Mouse (Mus musculus) urinary bladder, postnatal 14 days (tissue): ENCODE data around the gene Col4a4.

Experiments used
- DNase-seq: peaks from one replicate; pipeline ENCODE4 v3.0.0; 2021; ENCODE audit warnings: low spot score

Gene Col4a4

DNA sequence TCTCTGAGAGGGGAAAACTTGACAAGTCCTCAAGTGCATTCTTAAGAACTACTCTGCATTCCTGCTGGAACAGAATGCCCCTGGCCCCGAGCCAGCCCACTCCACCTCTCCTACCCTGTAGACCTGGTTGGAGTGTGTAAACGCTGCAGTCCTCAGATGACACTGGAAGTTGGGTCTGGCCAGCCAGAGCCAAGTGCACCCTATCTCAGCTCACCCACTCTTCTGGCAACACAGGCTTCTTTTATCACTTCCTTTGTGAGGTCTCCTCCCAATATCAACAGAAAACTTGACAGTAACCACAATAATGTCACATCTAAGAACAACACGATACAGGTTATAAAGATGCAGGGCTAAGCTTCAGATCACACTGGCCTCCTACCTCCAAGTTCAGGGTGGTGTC lies 8.7 kb downstream of the Col4a4 start:
- peak; percentile 64 for DNase-seq

DNA sequence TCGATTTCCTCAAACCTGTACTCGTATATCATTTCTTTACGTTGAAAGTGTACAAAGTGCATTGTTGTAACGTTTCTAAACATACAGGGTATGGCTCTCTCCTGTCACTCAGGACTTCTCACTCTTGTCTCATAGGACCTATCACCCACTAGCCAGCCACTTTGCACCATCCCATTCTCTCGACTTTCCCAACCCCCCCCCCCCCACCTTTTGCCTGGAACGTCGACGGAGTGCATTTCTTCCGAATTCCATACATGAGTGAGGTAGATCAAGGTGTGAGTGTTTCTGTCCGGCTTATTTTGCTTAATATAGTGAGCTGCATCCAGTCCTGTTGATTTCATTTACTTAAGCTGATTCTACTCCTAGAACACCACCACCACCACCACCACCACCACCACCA lies 9.3 kb downstream of the Col4a4 start:
- no peak for DNase-seq

DNA sequence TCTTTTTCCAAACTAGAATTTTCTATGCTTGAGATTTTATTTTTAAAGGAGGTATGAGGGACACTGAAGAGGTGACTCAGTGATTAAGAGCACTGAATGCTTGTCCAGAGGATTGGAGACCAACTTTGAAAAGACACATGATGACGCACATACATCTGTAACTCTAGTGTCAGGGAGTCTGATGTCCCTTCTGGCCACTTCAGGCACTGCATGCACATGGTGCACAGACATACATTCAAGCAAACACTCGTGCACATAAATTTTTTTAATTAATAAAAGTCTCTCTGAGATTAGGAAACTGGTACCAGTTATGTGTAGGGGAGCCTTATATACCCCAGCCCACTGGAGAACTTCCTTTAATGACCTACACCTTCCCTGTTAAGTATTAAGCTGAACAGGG lies 10.5 kb downstream of the Col4a4 start:
- no peak for DNase-seq

DNA sequence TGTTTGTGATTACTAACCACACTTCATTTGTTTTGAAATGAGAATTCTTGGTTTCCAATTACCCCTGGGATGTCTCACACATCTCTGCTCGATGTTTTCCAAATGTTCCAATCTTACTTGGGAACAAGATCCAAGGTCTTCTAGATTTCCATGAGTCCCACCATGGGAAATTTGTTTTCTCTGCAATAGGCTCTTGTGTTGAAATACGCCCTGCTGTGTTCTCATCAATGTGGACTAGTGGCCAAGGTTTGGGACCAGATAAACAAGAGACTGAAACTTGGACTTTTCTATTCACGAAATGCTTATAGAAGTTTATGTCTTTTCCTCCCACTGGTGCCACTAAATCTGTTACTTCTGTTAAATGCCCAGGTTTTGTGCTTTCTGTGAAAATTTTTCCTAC lies 11.0 kb downstream of the Col4a4 start:
- no peak for DNase-seq

DNA sequence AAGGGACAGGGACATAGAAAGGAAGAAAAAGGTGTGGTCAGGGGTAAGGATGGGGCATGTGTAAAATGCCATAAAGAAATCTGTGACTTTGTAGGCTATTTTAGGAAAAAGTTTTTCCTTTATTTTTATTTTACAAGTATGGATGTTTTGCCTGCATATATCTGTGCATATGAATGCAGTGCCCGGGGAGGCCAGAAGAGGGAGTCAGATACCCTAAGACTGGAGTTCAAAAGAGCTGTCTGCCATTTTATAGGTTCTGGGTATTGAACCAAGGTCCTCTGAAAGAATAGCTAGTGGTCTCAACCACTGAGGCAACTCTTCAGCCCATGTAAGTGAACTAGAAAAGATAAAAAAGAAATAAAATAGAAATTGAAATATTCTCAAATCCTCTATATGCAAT lies 14.9 kb downstream of the Col4a4 start:
- DNase-seq, result no peak

DNA sequence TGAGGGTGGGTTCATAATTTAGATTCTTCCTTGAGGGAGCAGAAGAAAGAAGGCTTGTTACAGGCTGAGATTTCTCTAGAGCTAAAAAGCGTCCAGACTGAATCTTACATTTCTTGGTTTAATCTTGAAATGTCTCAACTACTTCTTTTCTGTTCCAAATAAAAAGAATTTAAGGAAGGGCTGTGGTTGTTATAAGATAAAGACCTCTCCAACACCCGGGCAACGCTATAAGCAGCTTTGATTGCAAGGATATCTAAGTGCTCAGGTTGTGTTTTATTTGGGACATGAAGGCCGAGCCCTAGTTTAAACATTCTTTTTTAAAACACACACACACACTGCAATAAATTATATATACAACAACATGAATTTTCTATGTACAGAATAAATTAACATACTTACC lies 17.2 kb downstream of the Col4a4 start:
- no peak for DNase-seq

DNA sequence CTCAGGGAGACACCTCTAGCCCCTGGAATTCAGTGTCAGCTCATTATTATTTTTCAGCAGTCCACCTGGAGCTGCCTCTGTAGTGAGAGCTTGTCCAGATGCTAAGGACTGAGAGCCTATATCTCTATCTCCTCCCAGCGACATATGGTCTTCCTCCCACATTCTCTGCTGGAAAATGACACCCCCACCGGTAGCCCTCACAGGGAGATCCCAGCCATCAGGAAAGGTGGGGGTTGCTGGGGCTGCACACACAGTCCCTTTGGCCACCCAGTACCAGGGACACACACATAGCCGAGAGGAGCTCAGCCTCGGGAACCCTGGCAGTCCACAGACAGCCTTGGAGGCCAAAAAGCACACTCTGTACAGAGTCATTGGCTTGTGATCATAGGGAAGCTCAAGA lies 26.4 kb downstream of the Col4a4 start:
- DNase-seq, result no peak

DNA sequence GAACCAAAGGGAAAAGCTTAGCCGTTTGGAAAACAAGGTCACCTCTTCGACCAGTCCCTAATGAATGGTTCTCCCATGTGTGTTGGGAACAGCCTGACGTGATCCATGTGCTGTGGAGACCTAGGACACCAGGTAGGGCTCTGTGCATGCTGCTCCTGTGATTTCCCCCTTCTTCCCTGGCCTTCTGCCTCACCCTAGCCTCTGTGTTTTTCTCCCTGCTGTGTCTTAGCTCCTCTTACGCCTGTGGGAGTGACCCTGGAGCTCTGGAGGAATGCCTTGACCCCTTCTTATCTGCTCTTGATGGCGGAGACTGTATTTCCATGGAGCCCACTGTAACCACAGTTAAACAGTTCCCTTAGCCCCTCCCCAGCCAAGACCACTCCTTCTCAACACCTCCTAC lies 31.8 kb downstream of the Col4a4 start:
- no peak for DNase-seq

DNA sequence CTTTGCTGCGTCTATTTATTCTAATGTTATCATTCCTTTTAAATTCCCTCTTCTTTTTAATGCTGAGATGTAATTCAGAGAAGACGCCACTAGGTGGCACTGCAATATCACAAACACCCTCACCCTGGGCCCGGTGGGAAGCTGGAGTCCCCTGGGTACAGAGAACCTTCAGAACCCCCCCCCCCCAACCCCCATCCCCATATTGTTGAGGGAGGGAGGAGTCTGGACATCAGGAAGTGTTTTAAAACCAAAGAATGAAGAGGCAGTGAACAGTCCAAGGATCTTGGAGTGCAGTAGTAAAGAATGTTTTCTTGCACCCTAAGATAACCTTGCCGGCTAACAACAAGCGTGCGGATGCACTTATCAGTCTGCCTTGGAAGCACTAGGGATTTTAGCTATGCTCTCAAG lies 32.2 kb downstream of the Col4a4 start:
- DNase-seq, result no peak

DNA sequence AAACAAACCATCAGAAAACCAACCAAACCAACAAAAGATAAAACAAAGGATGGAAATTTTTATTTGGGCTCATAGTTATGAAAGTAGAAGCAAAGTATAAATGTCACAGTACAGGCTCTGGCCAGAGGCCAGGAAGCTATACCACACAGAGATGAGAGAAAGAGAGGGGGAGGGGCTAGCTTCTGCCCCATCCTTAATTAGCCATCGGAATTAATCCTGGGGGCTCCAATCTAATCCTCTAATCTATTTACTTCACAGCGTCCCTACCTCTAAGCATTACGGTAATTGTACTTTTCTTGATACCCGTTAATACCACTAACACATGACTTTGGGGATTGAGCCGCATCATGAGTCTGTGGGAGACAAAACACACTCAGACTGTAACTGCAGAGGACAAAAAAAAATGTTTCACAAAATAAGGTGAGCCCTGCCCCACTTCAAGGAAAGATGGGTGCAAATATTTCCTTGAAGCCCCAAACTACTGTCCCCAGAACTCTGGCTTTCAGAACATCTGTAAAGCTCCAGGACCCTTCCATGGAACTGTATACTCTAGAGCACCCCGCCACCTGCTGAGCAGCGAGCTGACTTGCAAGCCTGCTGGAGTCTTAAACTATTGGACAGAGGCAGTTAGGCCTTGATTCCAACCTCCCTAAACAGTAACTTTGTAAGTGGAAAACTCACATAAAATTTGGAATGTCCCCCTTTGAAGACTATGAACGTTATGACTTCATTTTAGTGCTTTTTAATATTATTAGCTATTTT lies 41.3 kb downstream of the Col4a4 start:
- DNase-seq, result no peak

DNA sequence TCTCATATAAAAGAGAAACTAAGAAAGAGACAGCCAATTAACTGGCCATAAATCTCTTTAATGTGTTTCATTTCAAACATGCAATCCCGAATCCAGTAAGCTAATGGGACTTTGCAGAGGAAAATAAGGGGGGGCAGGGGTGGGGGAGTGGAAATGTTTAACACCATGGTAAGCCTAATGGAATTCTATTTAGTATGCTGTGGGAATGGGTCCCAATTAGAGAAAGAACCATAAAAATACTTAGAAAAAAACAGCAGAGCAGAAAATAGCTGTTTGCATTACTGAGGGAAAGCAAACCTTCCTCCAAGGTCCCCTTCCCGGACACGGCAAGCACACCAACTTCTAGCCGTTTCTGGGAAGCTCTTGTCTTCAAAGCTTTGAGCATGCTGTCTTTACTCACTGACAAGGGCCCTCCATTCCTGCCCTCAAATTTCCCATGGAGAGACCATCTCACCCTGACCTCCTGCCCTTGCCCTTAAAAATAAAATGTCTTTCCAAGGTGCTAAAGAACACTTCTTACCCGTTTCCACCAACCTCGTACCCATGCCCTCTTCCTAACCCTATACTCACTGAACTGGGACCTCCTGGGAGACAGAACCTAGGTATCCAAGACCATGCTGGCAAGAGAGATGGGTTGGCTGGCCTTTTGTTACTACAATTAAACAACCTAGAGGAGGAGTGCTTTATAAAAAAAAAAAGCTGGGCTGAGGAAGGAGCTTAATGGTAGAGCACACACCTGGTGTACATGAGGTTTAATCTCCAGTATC lies 42.0 kb downstream of the Col4a4 start:
- no peak for DNase-seq

DNA sequence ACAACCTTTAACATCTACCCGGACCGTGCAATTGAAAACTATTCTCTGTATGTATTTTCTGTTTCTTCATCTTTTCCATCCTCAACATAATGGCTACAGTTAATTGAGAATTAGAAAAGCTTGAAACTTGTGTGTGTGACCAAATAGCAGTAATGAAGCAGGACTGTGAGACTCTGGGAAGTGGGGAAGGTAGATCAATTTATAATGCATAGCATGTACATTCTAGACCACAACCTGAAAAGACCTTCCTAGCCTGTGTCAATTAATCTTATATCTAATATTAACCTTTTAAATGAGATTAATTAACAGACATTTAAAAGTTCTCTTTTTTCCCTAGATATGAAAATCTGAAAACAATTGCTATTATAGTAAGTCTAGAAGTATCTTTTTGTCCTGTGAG lies 42.7 kb downstream of the Col4a4 start:
- no peak for DNase-seq

DNA sequence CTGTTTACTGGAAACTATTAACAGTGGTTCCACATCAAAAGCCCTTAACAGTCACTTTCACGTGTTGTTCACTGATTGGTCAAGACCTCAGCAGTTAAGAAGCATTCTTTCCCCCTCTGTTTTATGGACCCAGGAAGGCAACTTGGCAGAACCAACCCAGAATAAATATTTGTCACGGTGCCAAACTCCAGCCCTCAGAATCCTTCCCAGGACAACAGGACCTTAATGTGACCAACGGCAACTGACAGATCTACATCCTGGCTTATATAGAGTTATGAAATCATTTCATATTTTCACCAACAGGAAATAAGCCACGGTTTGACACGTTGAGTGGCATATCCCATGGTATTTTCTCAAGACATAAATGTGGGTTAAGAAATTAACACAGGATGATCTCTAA lies 46.6 kb downstream of the Col4a4 start:
- DNase-seq, result no peak

DNA sequence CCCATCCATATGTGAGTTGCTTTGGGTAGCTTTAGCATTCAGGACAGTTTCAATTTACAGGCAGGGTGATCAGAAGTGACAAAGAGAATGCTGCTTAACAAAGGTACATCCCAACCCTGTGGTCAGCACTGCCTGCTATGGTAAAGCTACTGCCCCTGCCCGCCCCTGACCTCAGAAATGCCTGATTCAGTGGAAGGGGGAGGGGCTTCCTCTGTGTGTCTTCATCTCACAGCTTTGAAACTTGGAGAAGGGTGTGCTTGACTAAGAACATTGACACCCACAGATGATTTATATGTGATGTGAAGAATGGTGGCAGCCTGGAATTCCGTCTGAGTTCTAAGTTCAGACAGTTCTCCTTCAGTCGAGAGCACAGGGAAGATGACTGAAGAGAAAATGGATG lies 48.8 kb downstream of the Col4a4 start:
- no peak for DNase-seq

DNA sequence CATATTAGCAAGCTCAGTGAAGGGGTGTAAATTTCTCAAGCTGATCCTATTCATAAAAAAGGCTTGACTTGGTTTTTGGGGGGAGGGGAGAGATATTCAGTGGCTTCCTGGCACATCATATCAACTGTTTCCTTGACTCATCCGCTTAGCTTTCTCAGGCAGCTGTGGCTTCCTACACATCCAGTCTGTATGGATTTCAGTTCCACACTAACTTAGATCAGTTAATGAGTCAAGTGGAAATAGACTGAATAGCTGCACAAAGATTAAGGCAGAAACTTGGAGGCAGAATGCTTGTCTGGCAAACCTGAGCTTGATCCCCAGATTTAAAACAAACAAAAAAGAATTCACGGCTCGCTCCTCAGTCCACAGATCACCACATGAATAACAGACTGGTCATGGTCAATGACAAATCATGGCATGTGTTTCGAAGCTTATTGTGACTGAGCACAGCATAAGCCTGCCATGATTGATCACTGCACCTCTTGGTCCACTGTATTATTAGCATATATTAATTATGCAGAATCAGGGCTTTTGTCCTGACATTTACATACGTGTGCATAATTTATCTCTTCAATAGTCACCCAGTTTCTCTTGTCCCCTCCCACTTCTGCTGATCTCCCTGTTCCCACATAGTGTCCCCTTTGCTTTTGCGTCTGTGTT lies 50.0 kb downstream of the Col4a4 start:
- no peak for DNase-seq

DNA sequence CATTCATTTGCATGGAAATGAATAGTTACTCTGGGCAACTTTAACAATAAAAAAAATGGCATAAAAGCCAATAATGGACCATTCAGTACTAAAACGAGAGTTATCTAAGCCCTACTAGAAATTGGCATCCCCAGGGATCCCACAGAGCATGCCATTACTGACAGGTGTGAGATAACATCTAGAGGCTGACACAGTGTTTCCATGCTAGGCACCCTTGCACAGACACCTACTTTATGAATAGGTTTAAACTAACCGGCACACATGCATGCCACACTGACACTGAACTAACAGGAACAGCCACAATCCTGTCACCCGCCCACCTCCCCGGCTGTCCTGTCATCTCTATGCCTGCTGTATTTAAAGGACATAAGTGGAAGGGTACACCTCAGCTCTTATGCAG lies 58.7 kb downstream of the Col4a4 start:
- no peak for DNase-seq

DNA sequence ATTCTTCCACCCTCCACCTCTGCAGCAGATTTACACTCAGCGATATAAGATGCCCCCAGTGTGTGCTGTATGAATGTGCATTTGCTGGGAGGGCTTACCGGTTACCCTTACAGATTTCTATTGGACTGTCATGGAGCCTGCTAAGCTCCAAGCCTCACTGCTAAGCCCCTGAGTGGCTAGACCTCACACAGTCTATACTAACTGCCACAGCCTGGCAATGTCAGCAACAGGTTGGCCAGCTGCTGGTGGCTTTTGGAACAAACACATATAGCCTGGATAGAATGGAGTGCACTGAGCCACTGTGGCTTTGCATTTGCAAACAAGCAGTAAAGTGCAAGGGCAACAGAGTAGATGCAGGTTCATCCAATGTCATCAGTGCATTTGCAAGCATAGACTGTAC lies 94.7 kb downstream of the Col4a4 start:
- no peak for DNase-seq

DNA sequence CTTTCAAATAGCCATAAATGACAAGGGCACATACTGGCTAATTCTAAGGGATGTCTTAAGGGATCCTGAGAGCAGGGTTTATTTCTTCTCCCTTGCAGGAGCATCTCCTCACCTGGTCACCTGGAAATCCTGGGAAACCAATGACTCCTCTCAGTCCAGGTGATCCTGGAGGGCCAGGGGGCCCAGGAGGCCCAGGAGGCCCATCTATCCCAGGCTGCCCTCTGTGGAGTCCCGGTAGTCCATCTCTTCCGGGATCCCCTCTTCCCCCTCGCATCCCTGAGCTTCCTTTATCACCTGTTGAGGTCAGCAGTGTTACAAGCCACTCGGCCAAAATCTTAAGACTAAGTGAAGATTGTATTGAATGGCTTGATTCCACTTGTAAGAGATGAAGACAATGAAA lies 100.3 kb downstream of the Col4a4 start:
- no peak for DNase-seq

DNA sequence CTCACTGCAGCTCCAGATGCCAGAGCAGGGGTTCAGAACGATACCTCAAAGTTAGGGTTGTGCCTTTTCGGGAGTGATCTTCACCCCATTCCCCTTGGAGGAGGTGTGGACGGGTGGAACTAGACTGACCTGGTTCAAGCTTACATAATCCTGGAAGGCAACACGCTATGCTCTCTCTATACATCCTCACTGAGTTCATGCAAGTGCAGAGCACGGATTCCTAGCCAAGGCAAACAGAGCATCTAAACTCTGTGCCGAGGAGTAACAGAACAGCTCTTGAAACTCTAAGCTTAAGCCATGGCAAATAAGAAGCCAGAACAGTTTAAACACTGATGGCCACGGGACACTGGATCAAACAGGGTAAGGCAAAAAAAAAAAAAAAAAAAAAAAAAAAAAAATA lies 104.3 kb downstream of the Col4a4 start:
- no peak for DNase-seq

DNA sequence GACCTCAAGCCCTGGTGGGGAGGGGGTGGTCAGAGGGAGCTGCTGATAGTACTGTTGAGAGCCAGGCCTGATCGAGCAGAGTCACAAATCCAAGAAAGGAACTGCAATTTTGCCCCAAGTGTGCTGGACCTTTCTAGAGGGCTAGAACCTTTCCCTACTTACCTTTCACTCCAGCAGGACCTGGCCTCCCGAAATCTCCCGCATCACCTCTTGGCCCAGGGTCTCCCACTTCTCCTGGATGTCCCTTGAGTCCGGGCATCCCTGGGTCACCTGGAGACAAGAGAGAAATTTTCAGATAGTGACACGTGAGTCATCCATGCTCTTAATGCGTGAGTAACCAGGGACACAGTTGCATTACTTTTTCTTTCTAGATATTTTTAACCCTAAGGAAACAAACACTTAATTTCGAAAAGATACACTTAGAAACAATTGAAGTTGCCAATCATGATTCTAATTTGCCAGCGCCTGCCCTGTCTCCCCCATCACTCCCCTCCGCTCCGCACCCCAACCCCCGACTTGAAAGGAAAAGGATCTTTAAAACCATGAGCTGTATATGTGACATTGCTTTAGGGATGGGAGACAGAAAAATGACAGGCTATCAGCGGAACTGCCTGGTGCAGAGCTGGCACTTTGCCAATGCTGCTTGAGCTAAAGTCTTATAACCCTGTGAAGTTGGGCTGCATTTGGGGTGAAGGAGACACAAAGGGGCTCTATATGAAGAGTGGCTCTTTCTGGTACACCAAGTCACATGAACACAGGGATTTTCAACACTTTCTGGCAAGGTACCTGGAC lies 106.8 kb downstream of the Col4a4 start:
- DNase-seq, result no peak

DNA sequence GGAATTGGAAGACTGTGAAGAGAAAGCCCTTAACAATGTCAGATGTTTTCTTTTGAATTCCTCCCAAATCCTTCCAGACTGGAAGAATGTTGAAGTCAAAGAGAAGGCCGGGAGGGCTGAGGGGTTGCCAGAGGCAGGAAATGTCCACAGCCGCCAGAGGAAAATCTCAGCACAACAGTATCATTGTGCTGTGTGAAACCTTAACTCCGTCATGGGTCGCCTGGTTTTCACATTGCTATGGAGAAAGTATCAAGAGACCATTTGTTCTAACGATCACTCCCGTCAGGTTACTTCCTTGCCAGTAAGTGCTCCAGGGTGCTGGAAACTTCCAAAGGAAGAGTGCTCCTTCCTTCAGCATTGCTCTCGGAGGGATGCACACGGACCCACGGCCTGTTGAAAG lies 109.9 kb downstream of the Col4a4 start:
- peak; percentile 21 for DNase-seq

DNA sequence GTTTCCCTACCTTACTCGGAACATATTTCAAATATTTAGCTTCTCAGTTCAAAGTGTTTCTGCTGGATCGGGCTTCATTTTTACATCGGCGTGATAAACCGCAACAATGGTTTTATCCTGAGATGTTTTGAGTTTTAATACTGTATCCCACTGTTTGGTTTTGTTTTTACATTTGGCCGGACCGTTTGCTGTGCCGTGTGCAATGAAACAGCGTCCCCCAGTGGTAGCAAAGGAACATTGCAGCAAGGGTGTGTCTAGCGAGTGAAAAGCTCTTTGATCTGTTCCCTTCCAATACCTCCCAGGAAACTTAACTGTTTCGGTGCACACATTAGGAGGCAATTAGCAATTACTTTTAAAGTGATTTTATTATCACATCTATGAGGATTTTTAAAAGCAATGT lies 110.4 kb downstream of the Col4a4 start:
- peak; percentile 19 for DNase-seq

DNA sequence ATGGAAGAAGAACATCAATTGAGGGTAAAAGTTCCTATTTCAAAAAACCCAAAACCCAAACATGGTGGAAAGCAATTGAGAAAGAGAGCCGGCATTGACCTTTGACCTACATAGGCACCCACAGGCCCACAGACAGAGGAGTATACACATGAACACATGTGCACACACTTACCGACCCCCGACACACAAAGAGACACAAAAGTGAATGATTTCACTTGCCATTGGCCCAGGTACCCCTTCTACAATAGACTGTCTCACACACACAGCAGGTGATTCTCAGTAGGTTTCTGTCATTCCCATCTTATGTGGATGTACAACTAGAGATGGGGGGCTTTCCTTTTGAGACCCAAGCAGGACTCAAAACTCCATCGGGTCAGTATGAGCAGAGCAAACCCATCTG lies 110.8 kb downstream of the Col4a4 start:
- no peak for DNase-seq
